Mouse (Mus musculus): ENCODE results near the gene Dhx29.

- TF ChIP-seq POLR2A (IDR thresholded peaks at IDR 0.05; ENCODE audit: low read depth, low read length): no peak
- TF ChIP-seq MEF2A (IDR thresholded peaks at IDR 0.05; ENCODE audit: borderline replicate concordance, low read depth, low read length): no peak
- TF ChIP-seq GABPA (IDR thresholded peaks at IDR 0.05; ENCODE audit: insufficient replicate concordance, low read depth, low read length): no peak
- TF ChIP-seq MXI1 (IDR thresholded peaks at IDR 0.05; ENCODE audit: low read depth, low read length): no peak
- no peak for TF ChIP-seq ZNF384 (IDR thresholded peaks at IDR 0.05; ENCODE audit: low read depth, low read length)
- TF ChIP-seq MAFK (IDR thresholded peaks at IDR 0.05; ENCODE audit: insufficient replicate concordance, low read length): no peak
- no peak for TF ChIP-seq CTCF (conservative IDR thresholded peaks at IDR 0.05 in 1 of 2, IDR thresholded peaks at IDR 0.05 in 1 of 2; ENCODE audit: low read depth in 2 of 2, low read length in 2 of 2)
- no peak for TF ChIP-seq EP300 (IDR thresholded peaks at IDR 0.05; ENCODE audit: low read length)
- no peak for TF ChIP-seq ELF1 (IDR thresholded peaks at IDR 0.05; ENCODE audit: low read depth, low read length)
Measured at GRCm38 (mm10) chr13:113000576-113001318, 73.5 kb downstream of the Dhx29 start.

Measured in CH12.LX (cell line).